ENCODE assay signal across 9 mouse cellular contexts in the genomic region with DNA sequence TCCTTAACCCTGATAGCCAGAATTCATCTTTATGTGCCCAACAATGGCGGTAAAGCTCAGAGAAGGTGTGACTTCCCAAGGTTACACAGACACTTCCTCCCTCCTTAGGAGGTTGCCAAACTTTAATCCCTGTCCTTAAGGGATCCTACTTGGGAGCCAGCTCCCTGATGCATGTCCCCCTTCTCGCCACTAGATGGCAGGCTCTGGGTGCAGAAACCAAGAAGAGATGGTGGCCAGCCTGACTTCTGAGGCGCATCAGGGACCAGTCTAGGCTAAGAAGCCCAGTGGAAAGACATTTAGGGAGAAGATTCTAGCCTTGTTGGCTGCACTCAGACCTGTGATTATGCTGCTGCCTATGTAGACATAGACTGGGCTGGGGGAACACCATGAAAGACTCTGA.
DNase-seq lines count a peak whose midpoint lies in the region; ATAC-seq and TF ChIP-seq lines count a peak whose summit lies in the region.
"Had no signal": no experiment of that assay in that cellular context is flagged by ENCODE, and none has a peak within 500 bp of the region (broad histone marks: within the 10 kb centered on the region; RNA-seq: fewer than 3 reads in every experiment).

No protein-coding gene starts in this region.

- ATAC-seq in monocyte, adult 5-6 weeks (replicated peaks; ENCODE audit: insufficient number of reproducible peaks, low FRiP score, low TSS enrichment, poor library complexity, severe bottlenecking), result no peak

- no peaks in the 10 kb centered on the region for H3K9me3 ChIP-seq in MEL (replicated peaks; ENCODE audit: insufficient read depth, low read length)
- H3K9me3 ChIP-seq: heart, embryonic 15.5 days had no signal

- 6% methylated on average over 3 of the region's 3 CpGs for WGBS in kidney, adult 2 months

- no peak for TF ChIP-seq POLR2A in MEL (IDR thresholded peaks at IDR 0.05; ENCODE audit: control insufficient read depth in 1 of 2, insufficient read depth in 1 of 2, low read depth in 1 of 2, low read length in 2 of 2, poor library complexity in 1 of 2)
- TF ChIP-seq POLR2A in kidney, adult 2 months (IDR thresholded peaks at IDR 0.05; ENCODE audit: low read depth, low read length), result no peak

- TF ChIP-seq CTCF in MEL (IDR thresholded peaks at IDR 0.05 in 2 of 3, conservative IDR thresholded peaks at IDR 0.05 in 1 of 3; ENCODE audit: control insufficient read depth in 1 of 3, insufficient read depth in 1 of 3, low read depth in 2 of 3, low read length in 3 of 3, poor library complexity in 1 of 3, severe bottlenecking in 1 of 3), result peak; percentile 58 to 85 (median 69)
- peak; percentile 91 for TF ChIP-seq CTCF in kidney, adult 2 months (conservative IDR thresholded peaks at IDR 0.05; ENCODE audit: insufficient read depth, insufficient read length, low read depth, low read length)

- no peaks in the 10 kb centered on the region for H3K4me1 ChIP-seq in MEL (ENCODE audit: control insufficient read depth in 1 of 2, insufficient read depth in 2 of 2, low read length in 2 of 2)
- no peaks in the 10 kb centered on the region for H3K4me1 ChIP-seq in kidney, adult 2 months (ENCODE audit: control insufficient read depth, insufficient read depth, low read length)
- H3K4me1 ChIP-seq: heart, embryonic 15.5 days had no signal

- no peak overlapping the region for H3K4me3 ChIP-seq in MEL (ENCODE audit: control insufficient read depth in 1 of 2, insufficient read depth in 1 of 2, low read depth in 2 of 2, low read length in 2 of 2)
- no peak overlapping the region for H3K4me3 ChIP-seq in kidney, adult 2 months (ENCODE audit: insufficient read depth, low read depth, low read length)
- H3K4me3 ChIP-seq: heart, embryonic 15.5 days had no signal

- TF ChIP-seq EP300 in MEL (IDR thresholded peaks at IDR 0.05; ENCODE audit: low read depth in 1 of 2, low read length in 2 of 2), result no peak

- H3K27ac ChIP-seq in MEL (ENCODE audit: control insufficient read depth, low read depth, low read length), result no peak overlapping the region
- no peak overlapping the region for H3K27ac ChIP-seq in kidney, adult 2 months (ENCODE audit: insufficient read depth, low read depth, low read length)
- H3K27ac ChIP-seq: heart, embryonic 15.5 days had no signal

- H3K79me2 ChIP-seq in MEL (ENCODE audit: control insufficient read depth, insufficient read depth, low read length, poor library complexity), result no peaks in the 10 kb centered on the region

- H3K27me3 ChIP-seq in MEL (ENCODE audit: control insufficient read depth in 1 of 2, insufficient read depth in 2 of 2, low read length in 2 of 2), result no peaks in the 10 kb centered on the region
- H3K27me3 ChIP-seq in kidney, adult 2 months (replicated peaks; ENCODE audit: control insufficient read depth, insufficient read depth, low read length), result no peaks in the 10 kb centered on the region

- no peaks in the 10 kb centered on the region for H3K36me3 ChIP-seq in MEL (ENCODE audit: control insufficient read depth in 1 of 2, insufficient read depth in 2 of 2, low read length in 2 of 2)
- no peaks in the 10 kb centered on the region for H3K36me3 ChIP-seq in kidney, adult 2 months (ENCODE audit: control insufficient read depth, insufficient read depth, low read length)
- H3K36me3 ChIP-seq: heart, embryonic 15.5 days had no signal

- peak; percentile 67 for TF ChIP-seq RAD21 in MEL (IDR thresholded peaks at IDR 0.05; ENCODE audit: low read depth, low read length)

- no peak overlapping the region for H3K9ac ChIP-seq in MEL (ENCODE audit: control insufficient read depth, low read depth, low read length, poor library complexity, severe bottlenecking)
- H3K9ac ChIP-seq: heart, embryonic 15.5 days had no signal

- DNase-seq in 416B (ENCODE audit: low read depth), result peak; percentile 65
- DNase-seq in MEL (ENCODE audit: low read depth, low spot score), result peak; percentile 45
- DNase-seq in cerebellum, adult 8-10 months, result peak; percentile 69
- peak; percentile 65 for DNase-seq in forelimb bud, embryonic 11.5 days (ENCODE audit: low read depth, low spot score)
- DNase-seq in kidney, adult 2 months, result peak; percentile 74
- peak; percentile 52 to 54 for DNase-seq in lung, adult 18-20 months
- DNase-seq in retina, embryonic 14.5 days (ENCODE audit: low spot score), result peak; percentile 84

TF ChIP-seq in MEL, 35 proteins besides CTCF, POLR2A, EP300 and RAD21:
- TF ChIP-seq SIN3A (IDR thresholded peaks at IDR 0.05; ENCODE audit: low read length) (no peak), ZKSCAN1 (IDR thresholded peaks at IDR 0.05; ENCODE audit: low read depth, low read length) (no peak), TBP (IDR thresholded peaks at IDR 0.05; ENCODE audit: low read depth, low read length) (no peak), GABPA (IDR thresholded peaks at IDR 0.05; ENCODE audit: low read depth, low read length) (no peak), KAT2A (conservative IDR thresholded peaks at IDR 0.05; ENCODE audit: low read depth, low read length) (no peak), ZC3H11A (IDR thresholded peaks at IDR 0.05; ENCODE audit: low read depth, low read length) (peak; percentile 47; the same call in 1 of the 2 replicates), SMC3 (IDR thresholded peaks at IDR 0.05; ENCODE audit: low read depth, low read length) (peak; percentile 75), E2F4 (IDR thresholded peaks at IDR 0.05; ENCODE audit: borderline replicate concordance, low read depth, low read length) (no peak), HCFC1 (IDR thresholded peaks at IDR 0.05; ENCODE audit: low read depth, low read length) (no peak), ELF1 (IDR thresholded peaks at IDR 0.05; ENCODE audit: low read depth, low read length) (no peak)
TF ChIP-seq in MEL: peak in this region for 2.
